Mouse (Mus musculus): ENCODE measurements around the gene Gm773.
"Not testable (repeated sequence)": the region's sequence is repeated elsewhere in the genome, so short reads cannot be mapped to it uniquely, and the experiment has no call there.

Gene Gm773

DNA sequence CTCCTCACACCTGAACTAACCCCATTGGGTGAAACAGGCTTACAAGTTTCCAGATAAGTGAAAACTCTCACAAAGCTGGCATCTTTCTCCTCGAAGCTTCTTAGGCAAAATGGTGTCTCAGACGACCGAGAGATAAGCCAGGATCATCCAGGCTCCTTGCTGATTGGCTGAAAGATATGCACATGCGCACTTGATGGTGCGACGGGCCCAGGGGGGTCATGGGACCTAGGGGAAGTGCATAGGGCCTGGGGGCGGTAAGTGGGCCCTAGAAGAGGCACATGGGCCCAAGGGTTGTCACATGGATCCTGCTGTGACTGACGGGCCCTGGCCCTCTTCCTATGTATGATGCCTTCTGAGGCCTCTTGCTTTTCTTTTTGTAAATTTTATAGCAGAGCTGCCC is at the start of gene Gm773:
TSS of gene Gm773 (minus strand) at position 111 of the 400 bp plus-strand sequence.
- DNase-seq (ENCODE audit: low read depth, low spot score) = no peak

DNA sequence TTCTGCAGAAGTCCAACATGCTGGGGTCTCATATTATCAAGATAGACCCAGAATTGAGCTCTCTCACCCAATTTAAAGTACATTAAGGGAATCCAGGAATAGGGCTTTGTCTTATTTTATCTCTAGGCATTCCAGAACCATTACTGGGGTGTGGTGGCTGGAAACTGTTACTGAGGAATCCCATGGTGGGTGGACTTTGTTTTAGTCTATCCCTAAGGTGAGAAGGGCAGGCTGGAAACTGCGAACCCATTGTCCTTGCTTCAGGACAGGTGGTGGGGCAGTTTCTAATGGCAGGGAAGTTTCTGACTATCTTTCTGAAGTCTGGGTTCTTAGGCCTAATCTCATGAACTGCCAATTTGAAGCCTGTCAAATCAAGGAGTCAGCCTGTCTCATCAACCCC is 26.2 kb downstream of the Gm773 start:
- not testable (repeated sequence) for DNase-seq (ENCODE audit: low read depth, low spot score)

DNA sequence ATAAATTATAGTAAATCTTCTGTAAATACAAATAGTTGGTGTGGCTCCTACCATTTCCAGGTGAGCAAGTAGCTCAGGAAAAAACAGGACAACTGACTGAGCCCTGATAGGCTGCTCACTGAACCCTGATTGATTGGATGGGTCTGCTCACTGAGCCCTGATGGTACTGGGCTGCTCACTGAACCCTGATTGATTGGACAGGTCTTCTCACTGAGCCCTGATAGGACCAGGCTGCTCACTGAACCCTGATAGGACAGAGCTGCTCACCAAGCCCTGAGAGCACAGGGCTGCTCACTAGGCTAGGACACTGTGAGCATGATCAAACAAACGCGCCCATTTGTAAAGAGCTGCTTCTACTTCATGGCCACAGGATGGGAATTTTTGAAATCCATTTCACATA is 61.3 kb downstream of the Gm773 start:
- DNase-seq (ENCODE audit: low read depth, low spot score) = no peak

All from embryo, embryonic 11.5 days (tissue).